Mouse (Mus musculus): ENCODE measurements around the gene Wdr25.

The Wdr25 gene

GRCm38 (mm10) chr12:108994436-108995031 lies 101.1 kb downstream of the Wdr25 start:
- DNase-seq: peak; percentile 86

GRCm38 (mm10) chr12:108995976-108996636 lies 102.7 kb downstream of the Wdr25 start:
- no peak for DNase-seq

DNA sequence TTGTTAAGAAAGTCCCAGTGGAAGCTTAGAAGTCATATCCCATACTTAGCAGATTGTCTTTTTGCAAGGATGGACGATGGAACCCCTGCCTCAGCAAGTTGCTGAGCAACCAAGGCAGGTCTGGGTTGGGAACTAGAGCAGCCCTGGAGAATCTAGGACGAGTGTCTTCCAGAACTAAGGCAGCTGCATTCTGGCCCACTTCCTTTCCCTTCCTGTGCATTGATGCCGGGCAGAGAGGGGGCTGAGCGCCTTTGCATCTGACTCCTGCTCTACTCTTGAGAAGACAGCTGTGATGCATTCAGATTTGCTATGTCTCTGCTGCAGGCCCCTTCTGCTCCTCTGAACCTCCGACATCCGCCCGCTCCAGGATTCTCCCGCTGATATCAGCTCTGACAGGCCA lies 103.8 kb downstream of the Wdr25 start:
- no peak for DNase-seq

- no peak for DNase-seq
Observed at GRCm38 (mm10) chr12:109002978-109003377, 109.5 kb downstream of the Wdr25 start.

- DNase-seq: no peak
Observed at GRCm38 (mm10) chr12:109010070-109010649, 116.7 kb downstream of the Wdr25 start.

DNA sequence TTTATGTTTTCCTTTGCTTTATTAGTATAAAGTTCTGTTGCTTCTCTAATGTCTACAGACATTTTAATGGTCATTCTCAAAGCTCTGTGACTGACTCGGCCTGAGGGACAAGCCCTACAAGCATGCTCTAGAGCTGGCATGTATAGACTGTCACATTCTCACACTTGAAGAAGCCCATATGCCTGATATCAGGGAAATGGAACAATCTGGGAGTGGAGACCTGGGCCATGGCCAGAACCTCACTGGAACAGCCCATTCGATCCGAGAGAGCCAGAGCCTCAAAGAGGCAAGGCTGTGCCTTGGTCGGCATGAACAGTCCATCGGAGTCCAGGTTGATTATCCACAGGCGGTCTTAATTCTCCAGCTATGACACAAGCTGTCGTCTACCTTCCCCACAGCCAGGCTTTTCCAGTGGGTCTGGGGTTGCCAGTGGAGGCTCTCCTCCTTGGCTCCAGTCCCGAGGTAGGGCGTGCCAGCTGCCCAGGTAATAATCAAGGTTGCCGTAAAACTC lies 128.8 kb downstream of the Wdr25 start:
- DNase-seq: no peak

DNA sequence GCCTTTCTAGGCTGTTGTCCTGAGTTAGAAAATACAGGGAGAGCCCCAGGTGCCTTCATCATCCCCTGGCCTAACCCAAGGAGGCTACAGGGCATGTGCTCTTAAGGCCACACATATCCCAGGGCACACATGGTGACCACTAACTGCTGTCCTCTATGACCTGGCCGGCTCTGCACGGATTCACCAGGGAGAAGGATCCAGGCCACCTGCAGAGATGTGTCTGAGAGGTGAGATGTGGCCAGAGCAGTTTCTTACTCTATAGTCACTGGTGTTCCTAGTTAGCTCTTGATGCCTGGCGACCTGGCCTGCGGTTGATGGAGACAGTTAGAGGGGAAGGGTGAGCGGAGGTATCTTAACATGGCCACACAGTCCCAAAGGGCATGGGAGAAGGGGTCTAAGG lies 129.5 kb downstream of the Wdr25 start:
- no peak for DNase-seq

DNA sequence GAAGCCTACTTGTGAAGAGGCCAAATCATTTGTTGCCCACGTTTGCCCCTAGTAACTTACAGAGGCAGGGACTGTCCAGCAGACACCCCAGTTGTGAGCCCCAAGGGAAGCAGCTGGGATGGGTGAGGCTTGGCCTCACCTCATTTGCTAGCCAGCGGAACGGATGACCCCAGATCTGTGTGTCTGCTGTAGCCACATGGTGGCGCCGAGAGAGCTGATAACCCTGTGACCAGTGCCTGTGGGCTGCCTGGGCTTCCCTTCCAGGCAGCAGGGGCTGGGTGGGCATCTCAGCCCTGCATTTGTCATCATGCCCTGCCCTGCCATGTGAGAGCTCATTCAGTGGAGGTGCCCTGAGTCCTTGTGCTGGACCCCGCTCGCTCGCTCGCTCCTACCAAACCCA lies 130.3 kb downstream of the Wdr25 start:
- DNase-seq: no peak

GRCm38 (mm10) chr12:109037026-109037425 lies 143.6 kb downstream of the Wdr25 start:
- no peak for DNase-seq

DNA sequence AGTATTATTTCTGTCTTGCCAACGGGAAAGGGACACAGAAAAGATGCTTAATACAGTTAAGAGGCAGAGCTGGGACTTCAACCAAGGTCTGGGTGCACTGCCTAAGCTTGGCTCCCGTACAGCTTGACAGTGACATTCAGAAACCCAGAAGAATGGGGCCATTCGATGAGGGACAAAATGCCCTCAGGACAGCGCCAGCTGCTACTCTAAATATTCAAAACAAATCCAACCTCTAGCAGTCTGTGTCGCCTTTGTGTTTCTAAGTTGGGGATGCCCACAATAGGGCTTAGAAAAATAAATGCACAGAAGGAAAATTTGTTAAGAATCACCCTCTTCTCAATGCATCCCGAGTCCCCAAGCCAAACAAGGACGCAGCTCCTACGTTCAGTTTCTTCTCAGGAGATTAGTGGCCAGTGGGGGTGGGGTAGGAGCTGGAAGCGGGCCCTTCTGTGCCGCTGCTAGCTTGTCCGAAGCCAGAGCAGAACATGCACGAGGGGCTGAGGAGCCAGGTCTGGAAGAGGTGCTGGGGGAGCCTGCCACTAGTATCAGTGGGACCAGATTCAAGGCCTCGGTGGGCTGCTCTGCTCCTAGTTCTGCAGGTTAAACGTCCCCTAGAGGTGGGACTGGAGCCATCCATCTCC lies 144.9 kb downstream of the Wdr25 start:
- DNase-seq: no peak

DNA sequence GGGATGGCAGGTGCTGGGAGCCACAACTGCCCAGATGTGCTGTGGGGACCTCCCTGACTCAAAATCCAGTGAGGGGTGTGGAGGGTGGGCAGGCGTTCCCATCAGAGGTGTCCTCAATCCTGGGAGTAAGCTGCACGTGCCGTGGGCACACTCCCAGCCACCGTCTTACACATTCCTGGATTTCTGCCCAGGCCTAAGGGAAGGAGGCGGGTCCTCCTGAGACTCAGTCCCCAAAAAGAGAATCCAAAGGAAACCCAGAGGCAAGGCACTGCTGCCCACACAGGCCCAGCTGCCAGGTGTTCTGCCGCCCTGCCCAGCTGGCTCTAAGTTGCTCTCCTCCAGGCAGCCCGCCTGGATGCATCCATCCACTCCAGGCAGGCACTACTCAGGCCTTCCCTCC lies 145.9 kb downstream of the Wdr25 start:
- DNase-seq: no peak

DNA sequence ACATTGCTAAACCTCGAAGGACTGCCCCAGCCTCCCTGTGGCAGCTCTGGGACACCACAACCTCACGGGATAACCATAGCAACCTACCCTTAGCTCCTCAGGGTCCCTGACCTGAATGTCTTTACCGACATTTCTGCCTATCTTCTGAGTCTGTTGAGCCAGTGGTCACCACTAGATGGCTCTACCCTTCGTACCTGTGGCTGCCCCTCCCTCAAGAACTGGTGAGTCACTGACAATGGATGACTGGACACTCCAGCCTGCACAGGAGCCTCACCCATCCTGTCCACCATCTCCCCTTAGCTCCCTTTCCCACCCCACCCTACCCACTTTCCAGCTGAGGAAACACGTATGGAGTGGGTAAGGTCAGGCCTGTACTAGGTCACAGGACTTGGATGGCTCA lies 151.1 kb downstream of the Wdr25 start:
- no peak for DNase-seq

DNA sequence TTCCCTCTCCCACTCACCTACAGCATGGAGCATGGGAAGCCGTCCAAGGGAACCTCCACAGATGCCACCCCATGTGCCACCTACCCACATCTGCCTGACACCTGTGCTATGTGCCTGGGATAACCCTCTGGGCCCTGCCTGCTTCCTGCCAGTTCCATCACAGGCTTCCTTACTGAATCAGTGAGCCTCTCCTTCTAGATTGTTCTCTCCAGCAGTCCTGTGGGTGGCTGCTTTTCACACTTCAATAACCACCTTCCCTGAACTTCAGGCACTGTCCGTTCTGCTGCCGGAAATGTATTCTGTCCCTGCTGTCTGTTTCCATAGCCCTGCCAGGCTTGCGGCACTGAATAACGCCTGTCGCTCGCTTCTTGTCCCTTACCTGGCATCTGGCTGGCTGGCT lies 152.2 kb downstream of the Wdr25 start:
- no peak for DNase-seq

- DNase-seq: no peak
Observed at GRCm38 (mm10) chr12:109049949-109050348, 156.5 kb downstream of the Wdr25 start.

- DNase-seq: no peak
Observed at GRCm38 (mm10) chr12:109053020-109053806, 159.8 kb downstream of the Wdr25 start.

GRCm38 (mm10) chr12:109057736-109058135 lies 164.3 kb downstream of the Wdr25 start:
- DNase-seq: no peak

DNA sequence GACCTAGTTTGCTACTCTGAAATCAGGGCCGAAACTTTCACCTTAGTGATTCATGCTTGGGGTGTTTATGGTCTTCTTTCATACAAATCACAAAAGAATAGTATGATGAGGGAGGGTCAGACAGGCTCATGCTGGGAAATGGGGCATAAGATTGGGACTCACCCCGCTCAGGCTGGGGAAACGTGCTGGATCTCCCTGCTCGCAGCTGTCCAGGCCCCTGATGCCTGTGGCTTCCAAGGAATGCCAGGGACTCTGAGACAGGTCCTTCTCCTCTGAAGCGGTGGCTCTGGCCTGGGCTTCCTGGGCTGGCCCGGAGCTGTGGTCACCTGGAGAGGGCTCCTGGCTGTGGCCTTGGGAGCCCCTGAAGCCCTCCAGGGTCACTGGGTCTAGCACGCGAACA lies 165.2 kb downstream of the Wdr25 start:
- no peak for DNase-seq

DNA sequence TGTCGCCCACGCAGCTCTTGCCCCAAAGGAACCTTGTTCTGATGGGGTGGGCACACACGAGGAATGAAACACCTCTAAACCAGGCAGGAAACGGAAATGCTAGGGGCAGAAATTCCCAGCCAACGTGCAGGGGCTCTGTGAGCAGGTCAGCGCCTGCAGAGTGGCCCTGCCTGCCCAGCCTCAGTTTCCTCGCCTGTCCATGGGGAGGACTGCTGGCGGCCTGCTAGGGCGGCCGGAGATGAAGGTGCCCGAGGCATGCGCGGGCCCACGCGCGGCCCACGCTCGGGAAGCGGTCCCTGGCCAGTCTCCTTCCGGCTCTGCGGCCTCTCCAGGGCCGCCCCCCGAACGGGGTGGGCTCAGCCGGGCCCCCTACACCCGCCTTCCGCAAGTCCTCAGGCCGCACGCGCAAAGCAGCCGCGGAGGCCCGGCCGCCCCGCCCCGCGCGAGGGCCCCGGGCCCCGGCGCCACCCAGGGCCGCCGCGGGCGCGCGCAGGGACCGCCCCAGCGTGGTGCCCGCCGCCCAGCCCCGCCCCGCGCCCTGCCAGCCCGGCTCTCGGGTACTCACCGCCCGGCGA lies 174.2 kb downstream of the Wdr25 start:
- peak; percentile 29 for DNase-seq

- no peak for DNase-seq
Observed at GRCm38 (mm10) chr12:109068167-109068653, 174.8 kb downstream of the Wdr25 start, which contains the start of gene Begain. Gene Begain, minus strand, starts transcription at chr12:109068217.

- no peak for DNase-seq
Observed at GRCm38 (mm10) chr12:109068738-109069137, 175.3 kb downstream of the Wdr25 start.

DNA sequence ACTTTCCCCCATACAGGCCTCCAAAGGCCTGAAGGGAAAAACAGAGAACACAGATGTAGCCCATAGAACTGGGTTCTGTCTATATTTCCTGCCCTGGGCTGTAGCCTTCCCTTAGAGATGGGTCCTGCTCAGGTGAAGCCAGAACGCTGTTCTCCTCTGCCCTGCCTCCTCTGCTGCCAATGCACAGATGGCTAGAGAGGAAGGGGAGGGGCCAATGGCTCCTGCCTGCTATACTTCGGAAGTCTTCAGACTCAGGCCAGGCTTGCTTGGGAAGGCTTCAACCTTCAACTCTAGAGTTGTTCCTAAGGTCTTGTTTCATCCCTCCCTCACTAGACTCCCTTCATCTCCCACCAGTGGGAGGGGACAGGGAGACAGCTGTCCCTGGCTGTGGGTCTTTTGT lies 176.3 kb downstream of the Wdr25 start:
- DNase-seq: no peak

GRCm38 (mm10) chr12:109071248-109071647 lies 177.8 kb downstream of the Wdr25 start:
- no peak for DNase-seq

Measured in lung, postnatal 14 days (tissue).